Mouse (Mus musculus): ENCODE measurements around the gene Gm5890. TPM values are rescaled to one million over a fixed set of nuclear protein-coding genes. Genes with fewer than 3 reads are reported as not detected.

The Gm5890 gene
- polyA plus RNA-seq (2017; shearing (Covaris generic)): not detected

GRCm38 (mm10) chr7:20262734-20263133, at the start of gene Gm5890:
Gm5890 (minus strand) TSS chr7:20262834.

GRCm38 (mm10) chr7:20233728-20234127, 28.9 kb downstream of the Gm5890 start, which contains the start of gene Gm4498:
Gm4498 (minus strand) TSS chr7:20233828.

Other genes with a start within 250 kb of the Gm5890 start
- gene Vmn1r91, start 163.2 kb downstream of the Gm5890 start, polyA plus RNA-seq (2017; shearing (Covaris generic)): not detected
- gene Gm16442, start 140.3 kb downstream of the Gm5890 start, polyA plus RNA-seq (2017; shearing (Covaris generic)): not detected
- gene Vmn1r93, start 123.7 kb downstream of the Gm5890 start, polyA plus RNA-seq (2017; shearing (Covaris generic)): not detected
- not detected for gene Vmn1r94, start 94.5 kb downstream of the Gm5890 start, polyA plus RNA-seq (2017; shearing (Covaris generic))
- gene Vmn1r95, start 69.1 kb downstream of the Gm5890 start, polyA plus RNA-seq (2017; shearing (Covaris generic)): not detected
- gene Gm6164, start 57.2 kb downstream of the Gm5890 start, polyA plus RNA-seq (2017; shearing (Covaris generic)): not detected
- not detected for gene Gm4498, start 29.0 kb downstream of the Gm5890 start, polyA plus RNA-seq (2017; shearing (Covaris generic))
- gene Gm4133, start 71.2 kb upstream of the Gm5890 start, polyA plus RNA-seq (2017; shearing (Covaris generic)): not detected
- gene Gm5728, start 112.6 kb upstream of the Gm5890 start, polyA plus RNA-seq (2017; shearing (Covaris generic)): not detected
- not detected for gene Vmn1r100, start 155.1 kb upstream of the Gm5890 start, polyA plus RNA-seq (2017; shearing (Covaris generic))
- gene Vmn1r101, start 179.8 kb upstream of the Gm5890 start, polyA plus RNA-seq (2017; shearing (Covaris generic)): not detected
- gene Gm10670, start 212.1 kb upstream of the Gm5890 start, polyA plus RNA-seq (2017; shearing (Covaris generic)): not detected
- not detected for gene Vmn1r103, start 247.7 kb upstream of the Gm5890 start, polyA plus RNA-seq (2017; shearing (Covaris generic))

All from naive thymus-derived CD4-positive, alpha-beta T cell, adult 5 months (primary cell).